Mouse (Mus musculus) induced T-regulatory cell, adult 2 months (primary cell): Measurements from ENCODE around the gene Lcn8.
A peak's percentile ranks its signal among the peaks of the same experiment; 100 is the strongest.
"Not testable (repeated sequence)": the region's sequence is repeated elsewhere in the genome, so short reads cannot be mapped to it uniquely, and the experiment has no call there.

Experiments used
- DNase-seq: peaks from one replicate; pipeline ENCODE4 v3.0.0-alpha.2; 2012; ENCODE audit warnings: low read depth

The Lcn8 gene

DNA sequence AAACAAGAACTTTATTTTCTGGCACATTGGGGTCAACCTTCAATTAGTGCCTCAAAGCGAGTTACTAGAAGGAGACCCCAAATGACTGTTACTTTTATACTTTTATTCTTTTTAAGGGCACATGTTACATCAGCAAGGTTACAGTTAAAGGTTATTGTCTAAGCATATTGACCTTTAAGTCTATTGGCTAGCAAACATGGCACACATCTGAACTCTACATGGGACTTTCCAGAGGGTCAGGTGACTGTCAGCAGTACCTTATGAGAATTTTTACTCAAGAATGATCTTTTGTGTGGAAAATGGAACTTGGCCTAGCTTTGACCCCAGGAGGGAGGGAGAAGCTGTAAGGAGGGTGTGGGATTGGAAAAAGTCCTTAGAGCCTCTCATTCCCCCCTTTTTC is 13.6 kb downstream of the Lcn8 start:
- peak; percentile 53 for DNase-seq

DNA sequence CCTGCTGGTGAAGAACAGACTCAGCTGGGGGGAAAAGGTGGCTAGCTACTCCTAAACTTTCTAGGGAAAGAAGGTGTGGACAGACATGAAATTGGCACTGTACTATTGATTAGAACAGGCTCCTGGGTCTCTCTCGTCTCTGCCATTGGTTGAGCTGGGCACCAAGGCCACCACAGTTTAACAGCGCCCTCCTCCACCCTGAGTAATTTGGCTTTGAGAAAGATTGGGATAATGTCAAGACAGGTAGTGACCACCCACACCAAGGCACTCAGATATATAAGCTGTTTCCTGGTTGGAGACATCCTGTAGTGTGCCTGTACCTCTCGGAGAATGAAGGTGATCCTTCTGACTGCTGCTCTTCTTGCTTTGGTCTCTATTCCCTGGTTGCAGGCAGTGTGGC is 23.6 kb downstream of the Lcn8 start, which contains the start of gene Lcn6:
Lcn6 (plus strand) TSS at position 301 of the 400 bp plus-strand sequence.
- no peak for DNase-seq

DNA sequence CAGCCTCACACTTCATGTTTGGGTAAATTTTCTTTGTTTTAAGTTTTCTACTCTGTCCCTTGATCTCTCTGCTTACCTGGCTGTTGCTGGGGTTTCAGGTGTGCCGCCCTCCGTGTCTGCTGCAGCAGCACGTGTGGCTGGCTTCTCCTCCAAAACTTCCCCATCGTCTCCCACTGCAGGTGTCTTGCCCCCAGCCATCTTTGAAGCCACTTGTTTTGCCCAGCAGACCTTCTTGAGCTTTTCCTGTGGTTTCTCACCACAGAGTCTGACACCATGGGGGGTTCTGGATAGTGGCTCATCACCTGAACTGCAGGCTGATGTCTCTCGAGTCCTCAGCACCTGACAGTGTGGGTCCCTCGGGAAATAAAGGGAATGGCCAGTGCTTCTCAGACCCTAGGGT is 26.6 kb downstream of the Lcn8 start:
- no peak for DNase-seq

DNA sequence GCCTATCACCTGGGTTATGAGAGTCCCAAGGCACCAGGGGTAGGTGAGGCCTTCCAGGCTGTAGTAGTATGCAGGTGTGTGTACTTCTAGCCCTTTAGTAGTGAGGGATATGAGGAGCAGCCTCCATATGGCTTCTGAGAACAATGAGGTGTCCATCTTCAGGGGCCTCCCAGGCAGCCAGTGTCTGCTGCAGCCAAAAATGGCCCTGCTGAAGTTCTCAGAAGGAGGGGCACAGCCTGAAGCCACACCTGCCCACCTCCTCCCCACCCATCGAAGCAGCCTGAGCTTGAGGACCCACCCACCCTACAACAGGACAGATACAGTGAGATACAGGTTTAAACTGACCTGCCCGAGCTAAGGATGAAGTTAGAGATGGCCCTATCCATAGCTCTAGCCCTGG is 29.5 kb downstream of the Lcn8 start, which contains the start of gene Lcn10:
Lcn10 (plus strand) TSS at position 301 of the 400 bp plus-strand sequence.
- no peak for DNase-seq

DNA sequence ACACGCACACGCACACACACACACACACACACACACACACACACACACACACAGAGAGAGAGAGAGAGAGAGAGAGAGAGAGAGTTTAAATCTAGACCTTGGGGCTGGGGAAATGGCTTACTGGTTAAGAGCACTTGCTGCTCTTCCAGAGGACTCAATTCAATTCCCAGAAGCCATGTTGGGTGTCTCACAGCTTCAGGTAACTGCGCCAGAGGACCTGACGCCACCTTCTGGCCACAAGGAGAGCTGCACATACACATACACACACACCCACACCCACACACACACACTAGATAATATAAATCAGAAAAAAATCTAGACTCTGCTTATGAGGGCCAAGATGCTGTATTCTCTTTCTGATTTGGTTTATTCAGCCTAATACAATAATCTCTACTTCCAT is 34.0 kb downstream of the Lcn8 start:
- DNase-seq, result no peak

DNA sequence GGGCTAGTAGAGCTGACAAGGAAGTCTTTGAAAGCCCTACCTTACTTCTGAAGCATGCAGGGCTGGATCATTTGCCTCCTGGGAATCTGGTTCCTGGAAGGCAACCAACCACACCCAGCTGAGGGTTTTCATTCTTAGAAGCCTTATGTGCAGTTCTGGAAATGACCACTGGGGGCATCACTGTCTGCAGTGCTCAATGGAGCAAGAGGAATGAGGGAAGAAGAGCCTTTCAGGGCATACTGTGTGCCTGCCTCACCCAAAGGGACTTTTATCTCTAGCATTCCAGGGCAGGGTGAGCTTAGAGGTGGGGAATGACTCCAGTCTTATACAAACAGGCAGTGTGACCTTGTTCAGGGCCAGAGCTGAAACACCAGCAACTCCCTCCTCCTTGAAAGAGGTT is 41.7 kb downstream of the Lcn8 start:
- DNase-seq, result peak; percentile 77

DNA sequence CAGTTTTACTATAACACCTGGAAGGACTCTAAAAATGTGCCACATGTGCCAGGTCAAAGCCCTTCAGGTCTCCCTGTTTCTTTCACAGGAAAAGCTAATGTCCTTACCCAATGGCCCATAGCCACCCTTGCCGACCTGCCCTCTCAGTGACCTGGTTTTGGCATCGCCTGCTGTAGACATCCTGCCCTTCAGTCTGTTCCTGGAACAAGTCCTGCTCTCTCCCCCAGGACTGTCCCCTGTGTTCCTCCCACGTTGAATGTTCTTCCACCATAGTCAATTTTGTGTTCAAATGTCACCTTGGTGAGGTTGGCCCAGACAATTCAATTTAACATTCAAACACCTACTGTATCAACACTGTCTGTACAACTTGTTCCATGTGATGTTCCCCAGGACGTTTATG is 44.0 kb downstream of the Lcn8 start:
- DNase-seq, result no peak

DNA sequence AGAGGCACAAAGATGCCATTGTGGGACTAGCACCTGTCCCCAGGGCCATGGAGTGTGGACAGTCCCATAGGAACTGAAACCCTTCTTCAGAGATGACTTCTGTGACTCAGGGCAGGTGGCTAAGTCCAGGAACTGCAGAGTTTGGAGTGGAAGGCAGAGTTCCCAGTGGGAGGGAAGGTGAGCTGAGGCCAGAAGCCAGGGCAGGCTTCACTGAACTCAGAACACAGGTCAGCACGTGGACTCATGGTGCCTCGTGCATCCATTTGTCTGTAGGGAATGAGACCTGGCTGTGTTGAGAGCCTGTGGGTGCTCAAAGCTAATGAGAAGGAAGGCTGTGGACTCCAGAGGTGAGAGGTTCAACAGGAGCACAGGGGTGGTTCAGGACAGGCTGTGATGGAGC is 45.8 kb downstream of the Lcn8 start:
- DNase-seq, result no peak

DNA sequence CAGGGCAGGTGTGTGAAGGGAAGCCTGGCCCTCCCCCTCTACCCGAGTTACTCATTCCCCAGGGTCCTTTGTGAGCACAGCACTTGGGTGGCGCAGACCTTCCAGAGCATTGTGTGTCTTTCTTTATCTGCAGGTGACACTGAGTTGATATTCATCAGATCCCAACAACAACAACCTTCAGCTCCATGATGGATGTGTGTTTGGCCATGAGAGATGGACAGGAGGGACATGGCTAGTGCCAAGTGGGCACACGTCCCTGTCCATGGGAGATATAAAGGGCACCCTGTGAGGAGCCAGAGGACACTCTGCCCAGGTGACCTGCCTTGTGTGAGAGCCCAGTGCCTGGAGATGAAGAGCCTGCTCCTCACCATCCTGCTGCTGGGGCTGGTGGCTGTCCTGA is 46.8 kb downstream of the Lcn8 start, which contains the start of gene Obp2a:
Obp2a (plus strand) TSS at position 301 of the 400 bp plus-strand sequence.
- not testable (repeated sequence) for DNase-seq

DNA sequence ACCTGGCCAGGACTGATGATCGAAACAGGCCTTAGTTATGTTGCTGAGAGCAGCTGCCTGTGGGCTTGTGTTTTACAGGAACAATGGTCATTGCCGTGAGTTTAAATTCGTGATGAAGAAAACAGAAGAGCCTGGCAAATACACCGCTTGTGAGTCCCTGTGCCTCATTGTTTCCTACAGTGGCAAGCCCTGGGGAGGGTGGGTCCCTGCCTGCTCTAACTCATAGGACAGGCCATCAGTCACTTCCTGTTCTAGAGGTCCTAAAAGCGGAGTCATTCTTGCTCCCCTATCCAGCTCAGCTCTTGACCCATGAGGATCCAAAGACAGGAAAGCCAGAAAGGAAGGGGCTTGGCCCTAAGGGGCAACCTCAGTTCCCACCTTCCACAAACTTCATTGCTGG is 48.1 kb downstream of the Lcn8 start:
- no peak for DNase-seq

DNA sequence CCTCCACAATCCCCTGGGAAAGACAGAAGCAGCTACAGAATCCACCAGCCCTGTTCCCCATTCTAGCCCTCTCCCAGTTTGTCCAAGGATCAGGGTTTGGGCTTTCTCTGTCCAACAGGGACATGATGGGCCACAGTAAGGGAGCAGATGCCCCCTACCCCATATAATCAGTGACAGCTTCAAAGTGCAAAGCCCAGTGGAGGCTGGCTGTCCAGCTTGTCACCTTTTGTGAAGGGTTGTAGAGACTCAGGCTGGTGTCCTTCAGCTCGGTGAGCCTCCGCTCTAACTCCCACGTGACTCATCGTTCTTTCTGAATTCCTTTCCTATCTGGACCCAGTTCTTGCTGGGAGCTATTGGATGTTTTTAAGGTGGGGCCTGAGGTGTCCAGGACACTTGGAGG is 50.8 kb downstream of the Lcn8 start:
- no peak for DNase-seq
